Mouse (Mus musculus) midbrain, embryonic 10.5 days (tissue): ENCODE measurements around the gene Oca2. TPM values are rescaled to one million over a fixed set of nuclear protein-coding genes. Genes with fewer than 3 reads are reported as not detected.

Experiments used
- DNase-seq: peaks from one replicate; pipeline ENCODE4 v3.0.0-alpha.2; 2017; ENCODE audit warnings: low spot score
- H3K27ac ChIP-seq: fragments of 300-500 bp; sonication (generic); replicated peaks from 2 replicates; pipeline ENCODE4 v1.5.1; 2016; ENCODE audit warnings: mild to moderate bottlenecking
- H3K27me3 ChIP-seq: fragments of 300-500 bp; sonication (generic); 2 replicates; pipeline ENCODE4 v1.6.1; 2016; ENCODE audit warnings: low read depth, mild to moderate bottlenecking; ENCODE audit not compliant: poor library complexity, severe bottlenecking
- H3K36me3 ChIP-seq: fragments of 300-500 bp; sonication (generic); 2 replicates; pipeline ENCODE4 v1.6.1; 2016; ENCODE audit warnings: mild to moderate bottlenecking, moderate library complexity
- H3K4me1 ChIP-seq: fragments of 300-500 bp; sonication (generic); 2 replicates; pipeline ENCODE4 v1.6.1; 2016
- H3K4me3 ChIP-seq: fragments of 300-500 bp; sonication (generic); 2 replicates; pipeline ENCODE4 v1.5.1; 2016; ENCODE audit warnings: mild to moderate bottlenecking, moderate library complexity
- H3K9me3 ChIP-seq: fragments of 300-500 bp; sonication (generic); replicated peaks from 2 replicates; pipeline ENCODE4 v1.6.1; 2016; ENCODE audit warnings: mild to moderate bottlenecking
- WGBS: fragments of 180-500 bp; shearing (Covaris S2); methylation state at CpG from one replicate; pipeline ENCODE4 v1.1.7; 2016; 5-methylcytosine and 5-hydroxymethylcytosine counted together
- polyA plus RNA-seq: library from polyadenylated mRNA; unstranded; fragments of >200 nt; fragmentation: Nextera tagmentation; extraction: Ambion mirVana; gene quantifications from 2 replicates; pipeline ENCODE4 v1.2.1, GENCODE M21; 2016

The Oca2 gene
- 0.24 and 0.73 TPM in 2 replicates for polyA plus RNA-seq

- Histone ChIP-seq H3K27me3 (no peaks in the 10 kb centered on the region), H3K4me1 (peaks cover 46% of the 10 kb centered on the region), H3K27ac (peak within 1 kb of the TSS; percentile 42; the same call in 1 of the 2 replicates), H3K4me3 (no peak within 1 kb of the TSS), H3K36me3 (no peaks in the 10 kb centered on the region), H3K9me3 (no peaks in the 10 kb centered on the region)
- no peak for DNase-seq
- WGBS: 46% methylated on average over 3 of the region's 3 CpGs
Observed at GRCm38 (mm10) chr7:56239543-56239942, at the start of gene Oca2. TSS of gene Oca2 (plus strand) at chr7:56239760.

- Histone ChIP-seq H3K4me1 (no peaks in the 10 kb centered on the region), H3K27me3 (no peaks in the 10 kb centered on the region), H3K9me3 (no peaks in the 10 kb centered on the region), H3K27ac (no peak overlapping the region), H3K36me3 (peaks cover 76% of the 10 kb centered on the region), H3K4me3 (no peak overlapping the region)
- WGBS: 96% methylated on average over 6 of the region's 6 CpGs
- DNase-seq: no peak
Observed at GRCm38 (mm10) chr7:56191041-56191440, 48.5 kb upstream of the Oca2 start.

DNA sequence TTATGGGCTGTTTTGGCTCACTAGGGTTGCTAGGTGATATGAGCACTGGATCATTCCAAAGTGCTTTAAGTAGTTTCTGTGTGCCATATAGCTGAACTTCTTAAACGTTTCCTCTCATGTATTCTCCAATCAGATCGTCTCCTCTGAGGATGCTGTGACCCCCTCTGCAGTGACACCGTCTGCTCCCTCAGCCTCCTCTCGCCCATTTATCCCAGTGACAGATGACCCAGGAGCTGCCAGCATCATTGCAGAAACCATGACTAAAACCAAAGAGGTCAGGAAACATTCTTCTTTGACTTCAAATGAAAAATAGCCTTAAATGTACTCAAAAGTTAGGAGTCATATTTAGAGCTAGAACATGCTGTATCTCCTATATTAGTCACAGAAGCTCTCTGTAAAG, 47.9 kb upstream of the Oca2 start:
- no peak for DNase-seq
- Histone ChIP-seq H3K4me1 (no peaks in the 10 kb centered on the region), H3K27ac (no peak overlapping the region), H3K36me3 (peaks cover 74% of the 10 kb centered on the region), H3K27me3 (no peaks in the 10 kb centered on the region), H3K9me3 (no peaks in the 10 kb centered on the region), H3K4me3 (no peak overlapping the region)
- WGBS: 88% methylated on average over 4 of the region's 4 CpGs

DNA sequence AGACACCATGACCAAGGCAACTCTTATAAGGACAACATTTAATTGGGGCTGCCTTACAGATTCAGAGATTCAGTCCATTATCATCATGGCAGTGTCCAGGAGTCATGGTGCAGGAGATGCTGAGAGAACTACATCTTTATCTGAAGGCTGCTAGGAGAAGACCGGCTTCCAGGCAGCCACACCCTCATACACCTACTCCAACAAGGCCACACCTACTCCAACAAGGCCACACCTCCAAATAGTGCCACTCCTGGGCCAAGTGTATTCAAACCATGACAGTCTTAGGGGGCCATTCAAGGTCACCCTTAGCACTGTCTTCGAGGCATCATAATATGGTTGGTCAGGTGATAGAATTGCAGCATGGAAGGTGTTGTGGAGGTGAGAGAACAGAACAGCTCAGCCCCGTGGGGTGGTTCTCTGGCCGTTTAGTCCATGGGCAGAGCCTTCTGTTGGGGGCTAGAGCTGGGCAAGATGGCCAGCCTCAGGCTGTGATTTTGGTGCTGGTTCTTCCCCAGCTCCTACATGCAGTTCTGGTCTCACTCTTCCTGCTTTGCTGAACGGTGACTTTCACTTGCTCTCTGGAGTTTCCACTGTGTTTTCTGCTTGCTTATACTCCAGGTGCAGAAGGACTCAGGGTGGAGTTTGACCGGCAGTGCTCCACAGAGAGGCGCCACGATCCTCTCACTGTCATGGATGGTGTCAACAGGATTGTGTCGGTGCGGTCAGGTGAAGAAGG, 37.9 kb upstream of the Oca2 start:
- WGBS: 93% methylated on average over 10 of the region's 10 CpGs
- peaks cover 11% of the 10 kb centered on the region for H3K4me1 ChIP-seq
- peaks cover 27% of the 10 kb centered on the region; the same call in 1 of the 2 replicates for H3K27me3 ChIP-seq

DNA sequence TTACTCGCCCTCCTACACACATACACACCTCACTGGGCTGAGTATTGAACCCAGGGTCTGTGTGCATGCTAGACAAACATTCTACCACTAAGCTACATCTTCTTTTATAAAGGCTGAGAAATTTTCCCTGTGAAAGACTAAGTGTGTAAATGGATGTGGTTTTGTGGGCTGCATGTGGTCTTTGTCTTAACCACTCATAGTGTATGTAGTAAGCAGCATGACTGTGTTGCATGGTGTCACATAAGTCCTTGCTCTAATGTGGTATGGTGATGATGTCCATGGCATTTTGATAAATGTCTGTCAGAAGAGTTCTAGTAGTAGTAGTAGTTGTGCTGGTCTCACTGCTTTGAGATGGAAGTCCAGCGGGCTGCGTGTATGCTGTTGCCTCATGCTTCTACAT, 36.7 kb upstream of the Oca2 start:
- 99% methylated on average over 3 of the region's 3 CpGs for WGBS
- peaks cover 90% of the 10 kb centered on the region for H3K36me3 ChIP-seq

More for the DNA sequence above, 37.9 kb upstream of the Oca2 start:
- Histone ChIP-seq H3K9me3 (no peaks in the 10 kb centered on the region), H3K36me3 (peaks cover 89% of the 10 kb centered on the region), H3K4me3 (no peak overlapping the region), H3K27ac (no peak overlapping the region)
- DNase-seq: no peak

DNA sequence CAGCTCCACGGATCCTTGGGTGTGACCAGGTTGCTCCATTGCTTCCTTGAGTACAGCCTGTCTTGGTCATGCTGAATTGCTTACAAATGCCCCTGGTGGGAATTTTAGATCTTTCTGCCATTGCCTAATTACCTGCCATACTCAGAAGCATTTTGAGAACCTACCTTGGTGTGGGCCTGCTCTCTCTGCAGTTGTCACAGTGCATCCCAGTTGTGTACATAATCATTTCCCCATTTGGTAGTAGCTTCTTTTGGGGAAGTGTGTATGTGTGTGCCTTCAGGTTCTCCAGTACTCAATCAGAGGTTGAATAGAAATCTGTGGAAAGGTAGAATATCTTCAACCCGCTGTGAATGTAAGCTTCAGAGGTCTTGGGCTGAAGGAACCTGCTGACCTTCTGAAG, 36.3 kb upstream of the Oca2 start:
- Histone ChIP-seq H3K4me1 (peaks cover 11% of the 10 kb centered on the region), H3K4me3 (no peak overlapping the region), H3K27ac (no peak overlapping the region), H3K9me3 (no peaks in the 10 kb centered on the region), H3K36me3 (peaks cover 90% of the 10 kb centered on the region), H3K27me3 (peaks cover 28% of the 10 kb centered on the region; the same call in 1 of the 2 replicates)
- DNase-seq: no peak
- 94% methylated on average over 2 of the region's 2 CpGs for WGBS

More for the DNA sequence above, 36.7 kb upstream of the Oca2 start:
- no peak overlapping the region for H3K27ac ChIP-seq
- no peaks in the 10 kb centered on the region for H3K9me3 ChIP-seq
- H3K27me3 ChIP-seq: peaks cover 28% of the 10 kb centered on the region; the same call in 1 of the 2 replicates
- no peak overlapping the region for H3K4me3 ChIP-seq
- peaks cover 11% of the 10 kb centered on the region for H3K4me1 ChIP-seq
- DNase-seq: no peak

GRCm38 (mm10) chr7:56204877-56205276, 34.7 kb upstream of the Oca2 start:
- Histone ChIP-seq H3K9me3 (no peaks in the 10 kb centered on the region), H3K27ac (no peak overlapping the region), H3K4me1 (peaks cover 11% of the 10 kb centered on the region), H3K27me3 (peaks cover 28% of the 10 kb centered on the region; the same call in 1 of the 2 replicates), H3K36me3 (peaks cover 93% of the 10 kb centered on the region), H3K4me3 (no peak overlapping the region)
- 49% methylated on average over 3 of the region's 3 CpGs for WGBS
- DNase-seq: no peak

- Histone ChIP-seq H3K36me3 (peaks cover 91% of the 10 kb centered on the region), H3K27ac (no peak overlapping the region), H3K9me3 (no peaks in the 10 kb centered on the region), H3K27me3 (no peaks in the 10 kb centered on the region), H3K4me1 (no peaks in the 10 kb centered on the region), H3K4me3 (no peak overlapping the region)
- WGBS: 90% methylated on average over 6 of the region's 6 CpGs
- DNase-seq: no peak
Observed at GRCm38 (mm10) chr7:56220811-56221210, 18.7 kb upstream of the Oca2 start.

GRCm38 (mm10) chr7:56235794-56236423, 3.7 kb upstream of the Oca2 start:
- peak; percentile 51 for DNase-seq

GRCm38 (mm10) chr7:56236617-56237016, 2.9 kb upstream of the Oca2 start:
- WGBS: 61% methylated on average over 3 of the region's 3 CpGs
- H3K4me3 ChIP-seq: no peak overlapping the region
- peak overlapping the region; percentile 63 for H3K27ac ChIP-seq
- peak; percentile 27 for DNase-seq
- H3K36me3 ChIP-seq: peaks cover 25% of the 10 kb centered on the region
- H3K9me3 ChIP-seq: no peaks in the 10 kb centered on the region
- H3K27me3 ChIP-seq: no peaks in the 10 kb centered on the region
- peaks cover 43% of the 10 kb centered on the region for H3K4me1 ChIP-seq

More at GRCm38 (mm10) chr7:56235794-56236423, 3.7 kb upstream of the Oca2 start:
- Histone ChIP-seq H3K27ac (peak overlapping the region; percentile 63), H3K4me1 (peaks cover 39% of the 10 kb centered on the region), H3K36me3 (peaks cover 32% of the 10 kb centered on the region), H3K27me3 (no peaks in the 10 kb centered on the region), H3K4me3 (no peak overlapping the region), H3K9me3 (no peaks in the 10 kb centered on the region)
- 31% methylated on average over 5 of the region's 5 CpGs for WGBS

DNA sequence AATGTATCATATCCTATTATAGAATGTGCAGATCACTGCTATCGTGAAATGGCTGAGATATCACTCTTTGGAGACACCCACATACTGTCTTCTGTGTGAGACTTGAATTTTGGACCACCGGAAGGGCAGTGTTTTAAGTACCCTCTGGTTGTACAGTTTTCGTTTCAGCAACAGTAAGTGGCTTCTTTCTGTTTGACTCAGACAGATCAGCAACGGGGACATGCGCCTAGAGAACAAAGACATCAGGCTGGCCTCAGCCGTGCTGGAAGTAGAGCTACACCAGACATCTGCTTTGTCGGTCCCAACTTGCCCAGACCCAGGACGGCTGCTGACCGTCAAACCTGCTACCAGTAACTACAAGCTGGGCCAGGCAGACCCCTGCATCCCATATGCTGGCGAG, 15.0 kb downstream of the Oca2 start:
- H3K4me3 ChIP-seq: no peak overlapping the region
- no peak overlapping the region for H3K27ac ChIP-seq
- no peaks in the 10 kb centered on the region for H3K36me3 ChIP-seq
- DNase-seq: no peak
- no peaks in the 10 kb centered on the region for H3K4me1 ChIP-seq
- 89% methylated on average over 10 of the region's 10 CpGs for WGBS
- H3K27me3 ChIP-seq: no peaks in the 10 kb centered on the region
- H3K9me3 ChIP-seq: 0 out of 2 replicates have a peak, but pooled peaks cover 3% of the 10 kb centered on the region

- 80% methylated on average over 3 of the region's 3 CpGs for WGBS
- no peaks in the 10 kb centered on the region for H3K36me3 ChIP-seq
- H3K27me3 ChIP-seq: no peaks in the 10 kb centered on the region
- no peaks in the 10 kb centered on the region for H3K4me1 ChIP-seq
- H3K9me3 ChIP-seq: no peaks in the 10 kb centered on the region
- H3K4me3 ChIP-seq: no peak overlapping the region
- H3K27ac ChIP-seq: no peak overlapping the region
- DNase-seq: no peak
Observed at GRCm38 (mm10) chr7:56257875-56258441, 18.4 kb downstream of the Oca2 start.

- H3K27me3 ChIP-seq: no peaks in the 10 kb centered on the region
- H3K4me3 ChIP-seq: no peak overlapping the region
- H3K9me3 ChIP-seq: no peaks in the 10 kb centered on the region
- no peaks in the 10 kb centered on the region for H3K4me1 ChIP-seq
- H3K36me3 ChIP-seq: no peaks in the 10 kb centered on the region
- DNase-seq: no peak
- no peak overlapping the region for H3K27ac ChIP-seq
- WGBS: 91% methylated on average over 2 of the region's 2 CpGs
Observed at GRCm38 (mm10) chr7:56277506-56277905, 37.9 kb downstream of the Oca2 start.
